ENCODE assay signal across 33 mouse cellular contexts in genomic region chr11:95102161-95102904, GRCm38 (mm10). TPM values are rescaled to one million over a fixed set of nuclear protein-coding genes. Genes with fewer than 3 reads are reported as not detected.
A peak's percentile ranks its signal among the peaks of the same experiment; 100 is the strongest.
DNase-seq lines count a peak whose midpoint lies in the region; ATAC-seq and TF ChIP-seq lines count a peak whose summit lies in the region.
"Had no signal": no experiment of that assay in that cellular context is flagged by ENCODE, and none has a peak within 500 bp of the region (broad histone marks: within the 10 kb centered on the region; RNA-seq: fewer than 3 reads in every experiment).

No protein-coding gene starts in this region.

- TF ChIP-seq CTCF in hindbrain, postnatal 0 days (IDR thresholded peaks at IDR 0.05; ENCODE audit: low read depth), result no peak
- no peak for TF ChIP-seq CTCF in midbrain, postnatal 0 days (IDR thresholded peaks at IDR 0.05)

- no peaks in the 10 kb centered on the region for H3K9me3 ChIP-seq in hindbrain, postnatal 0 days (ENCODE audit: low read length)
- H3K9me3 ChIP-seq in hindbrain, embryonic 14.5 days (ENCODE audit: control insufficient read depth, low read length), result no peaks in the 10 kb centered on the region
- H3K9me3 ChIP-seq in midbrain, postnatal 0 days (ENCODE audit: low read length), result no peaks in the 10 kb centered on the region
- H3K9me3 ChIP-seq in midbrain, embryonic 16.5 days (replicated peaks; ENCODE audit: control insufficient read depth, low read length, poor library complexity, severe bottlenecking), result no peaks in the 10 kb centered on the region
- H3K9me3 ChIP-seq: embryonic facial prominence, embryonic 10.5 days; forebrain, embryonic 15.5 days; hindbrain, embryonic 12.5 days; intestine, embryonic 15.5 days; limb, embryonic 15.5 days had no signal

- no peak overlapping the region for H3K4me3 ChIP-seq in hindbrain, postnatal 0 days (ENCODE audit: low read length)
- H3K4me3 ChIP-seq in hindbrain, embryonic 14.5 days (replicated peaks; ENCODE audit: low read length), result no peak overlapping the region
- no peak overlapping the region for H3K4me3 ChIP-seq in midbrain, postnatal 0 days (ENCODE audit: low read depth, low read length)
- H3K4me3 ChIP-seq in midbrain, embryonic 16.5 days (ENCODE audit: low read depth, low read length), result no peak overlapping the region
- H3K4me3 ChIP-seq: embryonic facial prominence, embryonic 10.5 days; forebrain, embryonic 15.5 days; hindbrain, embryonic 12.5 days; intestine, embryonic 15.5 days; limb, embryonic 15.5 days had no signal

- no peaks in the 10 kb centered on the region for H3K27me3 ChIP-seq in hindbrain, postnatal 0 days (ENCODE audit: insufficient read depth, low read length)
- H3K27me3 ChIP-seq in hindbrain, embryonic 14.5 days (ENCODE audit: control insufficient read depth, insufficient read depth, low read length), result 0 out of 2 replicates have a peak, but pooled peaks cover 5% of the 10 kb centered on the region
- H3K27me3 ChIP-seq in midbrain, postnatal 0 days (ENCODE audit: insufficient read depth, low read length), result no peaks in the 10 kb centered on the region
- no peaks in the 10 kb centered on the region; the same call in 1 of the 2 replicates for H3K27me3 ChIP-seq in midbrain, embryonic 16.5 days (ENCODE audit: control insufficient read depth, insufficient read depth, low read depth, low read length)
- H3K27me3 ChIP-seq: forebrain, embryonic 15.5 days; intestine, embryonic 15.5 days had no signal

- 62% methylated on average over 19 of the region's 19 CpGs for WGBS in hindbrain, postnatal 0 days
- 90% methylated on average over 19 of the region's 19 CpGs for WGBS in hindbrain, embryonic 14.5 days
- WGBS in midbrain, postnatal 0 days, result 89% methylated on average over 19 of the region's 19 CpGs
- WGBS in midbrain, embryonic 16.5 days, result 93% methylated on average over 19 of the region's 19 CpGs

- H3K27ac ChIP-seq in hindbrain, postnatal 0 days, result no peak overlapping the region
- no peak overlapping the region for H3K27ac ChIP-seq in hindbrain, embryonic 14.5 days
- no peak overlapping the region for H3K27ac ChIP-seq in midbrain, postnatal 0 days (ENCODE audit: low read depth, low read length)
- no peak overlapping the region for H3K27ac ChIP-seq in midbrain, embryonic 16.5 days (ENCODE audit: low read length)
- H3K27ac ChIP-seq: forebrain, embryonic 15.5 days; hindbrain, embryonic 12.5 days; intestine, embryonic 15.5 days; kidney, postnatal 0 days; limb, embryonic 15.5 days had no signal

- DNase-seq in hindbrain, postnatal 0 days (ENCODE audit: low spot score), result peak; percentile 51
- DNase-seq in hindbrain, embryonic 14.5 days (ENCODE audit: low spot score), result no peak
- peak; percentile 58 for DNase-seq in left cerebral cortex, postnatal 4 days
- DNase-seq in left cerebral cortex, postnatal 25 days (ENCODE audit: low spot score in 2 of 2), result no peak
- peak; percentile 55 for DNase-seq in midbrain, postnatal 0 days (ENCODE audit: low spot score)
- no peak for DNase-seq in frontal cortex, adult 2 months (ENCODE audit: extremely low spot score in 1 of 2, low spot score in 1 of 2)
- no peak for DNase-seq in frontal cortex, postnatal 25 days (ENCODE audit: low spot score in 2 of 2)
- DNase-seq: adrenal gland, postnatal 36 days; cerebellum, adult 11 months; cerebellum, adult 9-11 months; gastrocnemius, postnatal 25 days; layer of hippocampus, adult 9-11 months; thymus, adult 18-20 months; thymus, postnatal 36 days had no signal

- H3K9ac ChIP-seq in hindbrain, postnatal 0 days (replicated peaks; ENCODE audit: low read length), result no peak overlapping the region
- no peak overlapping the region for H3K9ac ChIP-seq in hindbrain, embryonic 14.5 days
- no peak overlapping the region for H3K9ac ChIP-seq in midbrain, postnatal 0 days (replicated peaks; ENCODE audit: low read length, poor library complexity, severe bottlenecking)
- no peak overlapping the region for H3K9ac ChIP-seq in midbrain, embryonic 16.5 days (ENCODE audit: low read depth, low read length)
- H3K9ac ChIP-seq: forebrain, embryonic 15.5 days; hindbrain, embryonic 12.5 days; intestine, embryonic 15.5 days; limb, embryonic 15.5 days had no signal

- H3K4me1 ChIP-seq in hindbrain, postnatal 0 days (ENCODE audit: insufficient read depth, low read length), result 0 out of 2 replicates have a peak, but pooled peaks cover 4% of the 10 kb centered on the region
- no peaks in the 10 kb centered on the region for H3K4me1 ChIP-seq in hindbrain, embryonic 14.5 days (replicated peaks; ENCODE audit: control insufficient read depth, insufficient read depth, low read length)
- H3K4me1 ChIP-seq in midbrain, postnatal 0 days (ENCODE audit: insufficient read depth, low read length), result no peaks in the 10 kb centered on the region
- H3K4me1 ChIP-seq in midbrain, embryonic 16.5 days (ENCODE audit: control insufficient read depth, insufficient read depth, low read length), result peaks cover 6% of the 10 kb centered on the region

- 0 out of 2 replicates have a peak, but pooled peaks have one; percentile 54 for ATAC-seq in hindbrain, postnatal 0 days
- no peak for ATAC-seq in hindbrain, embryonic 14.5 days (ENCODE audit: low FRiP score)
- ATAC-seq in midbrain, postnatal 0 days (ENCODE audit: low FRiP score), result no peak
- no peak for ATAC-seq in midbrain, embryonic 16.5 days
- ATAC-seq: forebrain, embryonic 15.5 days; intestine, embryonic 15.5 days had no signal

- no peaks in the 10 kb centered on the region for H3K36me3 ChIP-seq in hindbrain, postnatal 0 days (ENCODE audit: insufficient read depth, low read length)
- H3K36me3 ChIP-seq in hindbrain, embryonic 14.5 days (replicated peaks; ENCODE audit: control insufficient read depth, insufficient read depth), result no peaks in the 10 kb centered on the region
- H3K36me3 ChIP-seq in midbrain, postnatal 0 days (ENCODE audit: insufficient read depth, low read length), result no peaks in the 10 kb centered on the region
- no peaks in the 10 kb centered on the region for H3K36me3 ChIP-seq in midbrain, embryonic 16.5 days (ENCODE audit: control insufficient read depth, insufficient read depth, low read length)
- H3K36me3 ChIP-seq: embryonic facial prominence, embryonic 10.5 days; forebrain, embryonic 15.5 days; hindbrain, embryonic 12.5 days; intestine, embryonic 15.5 days; limb, embryonic 15.5 days had no signal

- intact Hi-C loops in left cerebral cortex, postnatal 4 days (cut with DNase I), result no loop called here
- intact Hi-C loops in left cerebral cortex, postnatal 25 days (cut with DNase I), result loop anchor here (10.0 kb wide), 1 partner anchor 368 kb away; no protein-coding TSS in a partner anchor

- no peak overlapping the region for H3K4me2 ChIP-seq in hindbrain, postnatal 0 days (ENCODE audit: low read depth, low read length)
- H3K4me2 ChIP-seq in hindbrain, embryonic 14.5 days (replicated peaks), result no peak overlapping the region
- H3K4me2 ChIP-seq in midbrain, postnatal 0 days (ENCODE audit: low read depth, low read length, poor library complexity, severe bottlenecking), result no peak overlapping the region
- H3K4me2 ChIP-seq in midbrain, embryonic 16.5 days (ENCODE audit: low read length), result no peak overlapping the region
- H3K4me2 ChIP-seq: forebrain, embryonic 15.5 days; hindbrain, embryonic 12.5 days; intestine, embryonic 15.5 days; limb, embryonic 15.5 days; midbrain, embryonic 11.5 days had no signal

RNA-seq across cellular contexts. Expression of gene Dlx3, which starts 17.6 kb away (rescaled TPM):
- total RNA-seq in hindbrain, postnatal 0 days (2014; rRNA removed), result 0.18 and 0.37 TPM in 2 replicates
- 0.23 and 0.28 TPM in 2 replicates for polyA plus RNA-seq in hindbrain, postnatal 0 days (2015; fragmentation: Nextera tagmentation; extraction: Ambion mirVana)
- 0.07 and 0.27 TPM in 2 replicates for polyA plus RNA-seq in hindbrain, embryonic 14.5 days (2014; fragmentation: Nextera tagmentation; extraction: Ambion mirVana)
- total RNA-seq in left cerebral cortex, postnatal 4 days (2021), result not detected
- not detected for total RNA-seq in left cerebral cortex, postnatal 25 days (2021)
- 0.33 TPM in 1 of 2 replicates, not detected in the other for total RNA-seq in midbrain, postnatal 0 days (2014; rRNA removed)
- polyA plus RNA-seq in midbrain, postnatal 0 days (2015; fragmentation: Nextera tagmentation; extraction: Ambion mirVana), result not detected in 2 replicates
- 0.22 and 0.38 TPM in 2 replicates for polyA plus RNA-seq in midbrain, embryonic 16.5 days (2015; fragmentation: Nextera tagmentation; extraction: Ambion mirVana)
- polyA plus RNA-seq in frontal cortex, adult 2 months (2012; rRNA removed), result 0.19 TPM in 1 of 2 replicates, not detected in the other
- total RNA-seq: adrenal gland, postnatal 36 days; gastrocnemius, postnatal 25 days; heart, adult 8-10 months; heart, postnatal 25 days; left cerebral cortex, adult 18-20 months; left cerebral cortex, postnatal 36 days; megakaryocyte progenitor cell, adult 5-6 weeks; monocyte, adult 5-6 weeks; neutrophil, adult 5-6 weeks had no signal
- polyA plus RNA-seq: cortical plate, adult 2 months; forebrain, embryonic 15.5 days; heart, embryonic 14.5 days; liver, embryonic 16.5 days had no signal

RNA-seq across cellular contexts. Expression of gene Itga3, which starts 25.7 kb away (rescaled TPM):
- 55.4 and 68.8 TPM in 2 replicates for total RNA-seq in hindbrain, postnatal 0 days (2014; rRNA removed)
- 13.2 and 14.4 TPM in 2 replicates for polyA plus RNA-seq in hindbrain, postnatal 0 days (2015; fragmentation: Nextera tagmentation; extraction: Ambion mirVana)
- 15.6 and 16.9 TPM in 2 replicates for polyA plus RNA-seq in hindbrain, embryonic 14.5 days (2014; fragmentation: Nextera tagmentation; extraction: Ambion mirVana)
- total RNA-seq in left cerebral cortex, postnatal 4 days (2021), result 10 to 100 TPM; 20.3 to 20.5 TPM
- 10 to 100 TPM; 13.8 to 14.5 TPM for total RNA-seq in left cerebral cortex, postnatal 25 days (2021)
- 33.2 and 38.3 TPM in 2 replicates for total RNA-seq in midbrain, postnatal 0 days (2014; rRNA removed)
- 11.2 and 12.3 TPM in 2 replicates for polyA plus RNA-seq in midbrain, postnatal 0 days (2015; fragmentation: Nextera tagmentation; extraction: Ambion mirVana)
- polyA plus RNA-seq in midbrain, embryonic 16.5 days (2015; fragmentation: Nextera tagmentation; extraction: Ambion mirVana), result 13.7 and 16.6 TPM in 2 replicates
- 12.7 and 14.0 TPM in 2 replicates for polyA plus RNA-seq in frontal cortex, adult 2 months (2012; rRNA removed)
- total RNA-seq: megakaryocyte progenitor cell, adult 5-6 weeks had no signal

RNA-seq across cellular contexts. Expression of gene Dlx4, which starts 43.7 kb away (rescaled TPM):
- 0.52 and 0.68 TPM in 2 replicates for total RNA-seq in hindbrain, postnatal 0 days (2014; rRNA removed)
- 0.29 and 0.43 TPM in 2 replicates for polyA plus RNA-seq in hindbrain, postnatal 0 days (2015; fragmentation: Nextera tagmentation; extraction: Ambion mirVana)
- polyA plus RNA-seq in hindbrain, embryonic 14.5 days (2014; fragmentation: Nextera tagmentation; extraction: Ambion mirVana), result not detected in 2 replicates
- under 1 TPM; 0.18 to 0.24 TPM for total RNA-seq in left cerebral cortex, postnatal 4 days (2021)
- total RNA-seq in left cerebral cortex, postnatal 25 days (2021), result not detected
- total RNA-seq in midbrain, postnatal 0 days (2014; rRNA removed), result 0.60 TPM in 1 of 2 replicates, not detected in the other
- 0.47 and 0.51 TPM in 2 replicates for polyA plus RNA-seq in midbrain, postnatal 0 days (2015; fragmentation: Nextera tagmentation; extraction: Ambion mirVana)
- 0.36 TPM in 1 of 2 replicates, not detected in the other for polyA plus RNA-seq in midbrain, embryonic 16.5 days (2015; fragmentation: Nextera tagmentation; extraction: Ambion mirVana)
- polyA plus RNA-seq in frontal cortex, adult 2 months (2012; rRNA removed), result 0.08 TPM in 1 of 2 replicates, not detected in the other
- total RNA-seq: adrenal gland, postnatal 36 days; gastrocnemius, postnatal 25 days; heart, adult 8-10 months; left cerebral cortex, postnatal 36 days; megakaryocyte progenitor cell, adult 5-6 weeks; monocyte, adult 5-6 weeks; neutrophil, adult 5-6 weeks had no signal
- polyA plus RNA-seq: forebrain, embryonic 15.5 days; heart, embryonic 14.5 days; kidney, postnatal 0 days; midbrain, embryonic 11.5 days; small intestine, adult 2 months had no signal

Comparison
In these comparisons a context has a peak if more than half of its experiments do, and no peak if none do; other contexts are left out.
1. DNase-seq: peak in hindbrain, postnatal 0 days (single experiment), left cerebral cortex, postnatal 4 days (single experiment) and midbrain, postnatal 0 days (single experiment); none in hindbrain, embryonic 14.5 days (single experiment), left cerebral cortex, postnatal 25 days (0 of 2), frontal cortex, adult 2 months (0 of 2) and frontal cortex, postnatal 25 days (0 of 2).